In the genomic region with DNA sequence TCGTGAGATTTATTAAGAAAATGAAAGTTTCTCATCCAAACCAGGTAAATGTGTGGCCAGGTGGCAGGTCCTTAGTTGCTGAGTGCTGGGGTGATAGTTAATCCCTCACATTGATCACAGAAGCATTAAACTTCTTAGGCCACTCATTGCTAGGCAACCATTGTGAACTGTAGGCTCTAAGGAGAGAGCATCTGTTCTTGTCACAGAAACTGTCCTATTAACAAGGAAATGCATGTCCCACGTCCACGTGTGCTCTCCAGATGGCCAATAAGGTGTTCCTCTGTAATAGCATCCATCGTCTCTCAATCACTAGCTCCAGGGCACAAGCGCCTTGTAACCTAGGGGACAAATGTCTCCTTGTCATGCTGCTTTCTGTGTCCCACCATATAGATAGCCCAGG, we compare ENCODE assay signal across 16 mouse cellular contexts.
"Had no signal": no experiment of that assay in that cellular context is flagged by ENCODE, and none has a peak within 500 bp of the region (broad histone marks: within the 10 kb centered on the region; RNA-seq: fewer than 3 reads in every experiment).

No protein-coding gene starts in this region.

- DNase-seq: kidney, adult 18-20 months; kidney, postnatal 25 days; layer of hippocampus, adult 9-11 months; liver, embryonic 13.5 days; lung, adult 2 months; lung, postnatal 14 days; lung, postnatal 4 days; right cerebral cortex, postnatal 25 days; spleen, adult 18-20 months; thymus, adult 2 months; thymus, postnatal 14 days; thymus, postnatal 4 days had no signal

- H3K27ac ChIP-seq: kidney, postnatal 0 days; layer of hippocampus, adult 2 months; liver, embryonic 13.5 days; midbrain, embryonic 12.5 days; stomach, embryonic 15.5 days had no signal

- H3K4me1 ChIP-seq: liver, embryonic 13.5 days; stomach, embryonic 15.5 days had no signal

- H3K4me3 ChIP-seq: layer of hippocampus, adult 2 months; liver, embryonic 13.5 days; midbrain, embryonic 12.5 days; stomach, embryonic 15.5 days had no signal

- H3K36me3 ChIP-seq: liver, embryonic 13.5 days; midbrain, embryonic 12.5 days; stomach, embryonic 15.5 days had no signal

- H3K27me3 ChIP-seq: liver, embryonic 13.5 days; stomach, embryonic 15.5 days had no signal
